Mouse (Mus musculus) thymus, postnatal 10 days (tissue): ENCODE data around the gene Gm4778.
"Not testable (repeated sequence)": the region's sequence is repeated elsewhere in the genome, so short reads cannot be mapped to it uniquely, and the experiment has no call there.

Experiments used
- DNase-seq, 2 experiments: peaks; one replicate each; pipeline ENCODE4 v3.0.0; 2021; ENCODE audit warnings: low spot score in 2 of 2

Gm4778 gene

GRCm38 (mm10) chr3:94263736-94264135 lies at the start of gene Gm4778:
Gm4778 (plus strand) TSS chr3:94264036.
- DNase-seq = not testable (repeated sequence)

- no peak for DNase-seq
Observed at GRCm38 (mm10) chr3:94260598-94260997, 3.2 kb upstream of the Gm4778 start.

GRCm38 (mm10) chr3:94275991-94276390 lies 12.2 kb downstream of the Gm4778 start:
- no peak for DNase-seq

GRCm38 (mm10) chr3:94305457-94305856 lies 41.6 kb downstream of the Gm4778 start:
- DNase-seq = no peak

GRCm38 (mm10) chr3:94306975-94307374 lies 43.1 kb downstream of the Gm4778 start:
- no peak for DNase-seq

- DNase-seq = peak; percentile 77 to 85
Observed at GRCm38 (mm10) chr3:94309633-94310363, 46.0 kb downstream of the Gm4778 start, which contains the start of gene Them4. Them4 (plus strand) TSS chr3:94310089.

- no peak for DNase-seq
Observed at GRCm38 (mm10) chr3:94310491-94310890, 46.7 kb downstream of the Gm4778 start.

GRCm38 (mm10) chr3:94310911-94311310 lies 47.1 kb downstream of the Gm4778 start:
- no peak for DNase-seq

GRCm38 (mm10) chr3:94311376-94311775 lies 47.5 kb downstream of the Gm4778 start:
- DNase-seq = no peak
